Mouse (Mus musculus) brain, embryonic 14.5 days (tissue): ENCODE measurements around the gene Mlec. TPM values are rescaled to one million over a fixed set of nuclear protein-coding genes. Genes with fewer than 3 reads are reported as not detected.
A peak's percentile ranks its signal among the peaks of the same experiment; 100 is the strongest.

Source experiments
- DNase-seq: peaks from one replicate; pipeline ENCODE4 v3.0.0-alpha.2; 2011; ENCODE audit warnings: low read depth
- CTCF ChIP-seq: fragments of 200-500 bp; IDR thresholded peaks from 2 replicates; pipeline ENCODE4 v1.5.1; 2012; ENCODE audit warnings: inconsistent platforms, mild to moderate bottlenecking, moderate library complexity, borderline replicate concordance; ENCODE audit not compliant: insufficient read depth, insufficient read length; ENCODE audit errors: extremely low read depth
- POLR2A ChIP-seq: fragments of 200-500 bp; IDR thresholded peaks from 2 replicates; pipeline ENCODE4 v1.6.1; 2012; ENCODE audit warnings: mild to moderate bottlenecking, inconsistent platforms, borderline replicate concordance; ENCODE audit not compliant: poor library complexity, insufficient read depth, insufficient read length, severe bottlenecking; ENCODE audit errors: extremely low read depth
- polyA plus RNA-seq: library from polyadenylated mRNA; depleted of rRNA; stranded (reverse); fragments of >200 nt; gene quantifications from 2 replicates; pipeline ENCODE4 v1.2.3, GENCODE M21; 2012

Gene Mlec
- polyA plus RNA-seq, 1 experiment = 80.4 TPM

DNA sequence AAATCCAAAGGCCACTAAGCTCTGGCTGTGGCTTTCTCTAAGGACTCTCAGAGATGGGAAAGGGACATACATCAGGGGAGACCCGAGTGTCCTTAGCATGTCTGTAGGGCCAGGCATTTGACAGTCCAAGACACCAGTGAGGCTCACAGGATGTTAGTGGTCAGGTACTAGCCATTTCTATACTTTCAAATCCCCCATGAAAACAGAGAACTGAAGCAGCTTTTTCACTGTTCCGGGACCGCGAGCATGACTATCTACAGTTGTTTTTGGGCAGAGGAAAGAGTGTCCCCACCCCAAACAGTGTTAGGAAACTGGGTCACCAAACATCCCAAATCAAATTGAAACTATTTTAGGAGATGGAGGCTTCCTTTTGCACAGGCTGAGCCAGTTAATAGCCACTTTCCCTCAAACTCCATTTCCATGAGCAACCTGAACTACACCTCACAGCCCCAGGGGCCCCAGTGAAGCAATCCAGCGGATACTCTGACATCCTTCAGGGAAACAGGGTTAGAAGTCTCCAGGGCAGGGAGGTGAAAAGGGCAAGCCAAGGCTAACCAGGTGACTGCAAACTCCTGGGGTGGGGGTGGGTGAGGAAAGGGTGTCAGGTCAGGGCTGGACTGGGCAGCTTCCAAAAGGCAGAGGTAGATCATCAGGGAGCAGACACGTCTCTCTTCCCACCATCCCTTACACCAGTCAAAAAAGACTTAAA, 24.5 kb downstream of the Mlec start:
- TF ChIP-seq POLR2A (no peak), CTCF (no peak)

DNA sequence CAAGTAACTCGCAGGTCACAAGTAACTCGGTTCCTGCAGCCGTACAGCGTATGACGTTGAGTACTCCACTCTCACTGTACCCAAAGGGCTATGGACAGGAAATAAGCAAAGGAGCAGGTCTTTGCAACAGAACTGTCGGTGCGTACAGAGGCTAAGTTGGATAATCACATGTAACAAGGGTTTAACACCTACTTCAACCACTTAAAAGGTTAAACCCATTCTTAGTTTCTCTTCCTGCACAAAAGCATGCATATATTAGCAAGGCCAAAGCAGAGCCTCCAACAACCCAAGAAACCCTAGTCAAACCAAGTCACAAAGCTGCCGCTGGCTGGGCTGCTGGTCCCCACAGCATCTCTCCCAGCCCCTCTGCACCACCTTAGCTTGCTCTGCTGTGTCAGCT, 25.5 kb downstream of the Mlec start:
- DNase-seq = no peak
- TF ChIP-seq CTCF = no peak
- no peak for TF ChIP-seq POLR2A

More for the DNA sequence above, 24.5 kb downstream of the Mlec start:
- DNase-seq = no peak

DNA sequence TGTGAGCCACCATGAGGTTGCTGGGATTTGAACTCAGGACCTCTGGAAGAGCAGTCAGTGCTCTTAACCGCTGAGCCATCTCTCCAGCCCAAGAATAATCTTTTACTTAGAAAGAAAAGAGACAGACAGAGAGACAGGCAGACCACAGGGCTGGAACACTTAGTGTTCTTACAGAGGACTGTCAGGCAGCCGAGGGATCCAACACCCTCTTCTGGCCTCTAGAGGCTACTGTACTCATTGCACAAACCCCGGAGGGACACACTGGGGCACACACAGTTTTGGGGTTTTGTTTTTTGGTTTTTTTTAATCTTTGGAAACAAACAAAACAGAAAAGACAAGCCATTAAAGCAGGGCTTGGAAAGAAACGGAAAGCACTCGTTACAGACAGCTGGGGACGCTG, 28.7 kb downstream of the Mlec start:
- DNase-seq = no peak
- TF ChIP-seq POLR2A = no peak
- TF ChIP-seq CTCF = no peak

DNA sequence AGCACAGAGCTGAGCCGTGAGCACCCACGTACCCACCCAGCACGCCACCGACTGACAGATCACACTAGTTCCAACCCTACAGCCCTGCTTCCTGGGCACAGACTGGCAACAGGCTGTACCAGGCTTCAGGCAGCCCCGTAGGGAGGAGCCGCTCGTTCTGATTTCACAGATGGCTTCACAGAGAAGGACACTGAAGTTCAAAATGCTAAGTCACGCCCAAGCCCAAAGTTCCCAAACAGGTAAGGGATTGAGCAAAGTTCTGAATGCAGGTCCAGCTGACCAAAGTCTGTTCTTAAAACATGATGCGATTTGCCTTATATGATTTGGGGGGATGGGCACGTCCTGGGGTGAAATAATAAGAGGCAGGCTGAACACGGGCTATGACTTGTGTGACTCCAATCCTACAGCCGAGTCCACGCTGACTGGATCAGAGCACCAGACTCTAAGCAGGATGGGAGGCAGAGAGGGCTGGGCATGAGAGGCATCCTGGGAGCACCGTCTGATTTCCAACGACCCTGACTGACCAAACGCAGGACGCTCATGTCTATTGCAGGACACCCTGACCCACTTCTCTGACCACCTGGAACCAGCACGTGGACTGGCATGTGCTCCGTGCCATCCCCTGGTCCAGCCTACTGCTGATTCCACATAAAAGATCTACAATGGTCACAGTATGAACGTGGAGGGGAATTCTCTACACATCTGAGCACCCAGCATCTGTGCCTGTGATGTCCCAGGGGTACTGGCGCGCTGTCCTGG, 30.4 kb downstream of the Mlec start:
- TF ChIP-seq CTCF (no peak), POLR2A (no peak)
- no peak for DNase-seq

DNA sequence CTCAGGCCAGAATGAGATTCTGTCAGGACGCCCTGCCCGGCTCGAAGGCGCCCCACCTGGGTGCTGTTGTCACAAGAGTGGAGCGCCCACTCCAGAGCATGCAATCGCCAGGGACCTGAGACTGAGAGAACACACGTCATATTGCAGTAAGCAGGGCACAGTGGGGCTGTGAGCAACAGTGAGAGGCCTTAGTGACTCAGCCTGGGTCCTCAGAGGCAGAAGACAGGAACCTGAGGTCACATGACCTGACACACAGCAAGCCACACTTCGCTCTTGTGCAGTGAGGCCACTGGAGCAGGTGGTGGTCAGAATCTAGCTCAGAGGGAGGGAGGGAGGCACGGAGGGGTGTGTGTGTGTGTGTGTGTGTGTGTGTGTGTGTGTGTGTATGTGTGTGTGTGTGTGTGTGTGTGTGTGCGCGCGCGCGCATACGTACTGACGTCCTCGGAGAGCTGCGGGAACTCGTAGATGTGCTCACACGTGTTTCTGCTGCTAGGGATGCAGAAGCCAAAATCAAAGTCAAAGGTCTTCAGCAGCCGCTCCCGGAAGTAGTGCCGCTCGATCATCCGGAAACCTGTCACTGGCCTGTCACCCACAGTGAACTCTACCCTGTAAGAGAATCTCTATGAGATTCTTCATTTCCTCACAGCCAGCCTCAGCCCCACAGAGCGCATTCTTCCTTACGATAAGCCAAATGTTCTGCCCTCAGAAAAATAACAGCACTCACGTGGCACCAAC, 31.2 kb downstream of the Mlec start:
- no peak for DNase-seq
- TF ChIP-seq CTCF (no peak), POLR2A (no peak)

DNA sequence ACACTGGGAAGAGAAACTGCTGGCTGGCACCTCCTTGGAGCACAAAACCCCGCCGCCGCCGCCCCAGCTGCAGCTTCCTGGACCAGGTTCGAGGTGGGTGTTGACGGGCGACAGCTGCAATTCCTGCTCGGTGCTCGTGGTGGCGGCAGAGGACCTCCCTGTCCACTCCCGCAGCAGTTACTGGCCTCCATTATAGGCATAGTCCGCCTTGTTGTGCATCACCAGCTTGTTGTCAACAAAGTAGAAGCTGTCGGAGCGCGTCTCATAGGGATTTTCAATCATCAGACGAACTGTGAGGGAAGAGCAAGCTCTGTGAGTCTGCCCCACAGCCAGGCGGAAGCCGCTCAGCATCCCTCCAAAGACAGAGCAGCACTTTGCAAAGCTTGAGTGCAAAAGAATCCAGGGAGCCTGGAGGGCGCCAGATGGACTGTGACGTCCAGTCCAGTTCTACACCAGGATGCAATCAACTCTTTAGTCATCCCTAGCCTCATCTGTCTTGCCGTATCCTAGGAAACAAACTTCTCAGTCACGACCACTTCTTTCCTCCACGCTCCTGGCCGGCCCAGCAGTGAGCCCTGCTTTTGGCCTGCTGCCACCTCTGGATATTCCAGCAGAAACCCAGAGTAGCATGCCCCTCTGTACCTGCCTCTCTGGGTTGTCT, 32.6 kb downstream of the Mlec start:
- DNase-seq = peak; percentile 91
- TF ChIP-seq CTCF (peak; percentile 95), POLR2A (no peak)

DNA sequence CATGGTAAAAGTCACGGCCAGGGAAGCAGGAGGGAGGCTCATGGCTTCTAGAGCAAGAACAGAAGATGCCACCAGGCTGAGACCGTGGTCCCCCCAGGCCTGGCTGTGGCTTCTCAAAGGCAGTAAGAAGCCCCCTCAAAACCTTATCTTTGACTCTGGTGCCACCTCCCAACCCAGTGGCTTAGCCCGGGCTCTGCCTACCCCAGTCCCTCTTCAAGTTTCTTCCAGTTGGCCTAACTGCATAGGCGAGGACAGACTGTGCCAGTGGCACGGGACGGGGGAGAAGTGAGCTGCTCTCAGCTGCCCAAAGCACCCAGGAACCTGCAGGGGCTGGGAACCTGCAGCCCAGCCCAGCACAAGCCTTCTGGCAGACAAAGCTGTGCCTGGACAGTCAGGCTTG, 33.3 kb downstream of the Mlec start:
- TF ChIP-seq CTCF (no peak), POLR2A (no peak)
- no peak for DNase-seq

DNA sequence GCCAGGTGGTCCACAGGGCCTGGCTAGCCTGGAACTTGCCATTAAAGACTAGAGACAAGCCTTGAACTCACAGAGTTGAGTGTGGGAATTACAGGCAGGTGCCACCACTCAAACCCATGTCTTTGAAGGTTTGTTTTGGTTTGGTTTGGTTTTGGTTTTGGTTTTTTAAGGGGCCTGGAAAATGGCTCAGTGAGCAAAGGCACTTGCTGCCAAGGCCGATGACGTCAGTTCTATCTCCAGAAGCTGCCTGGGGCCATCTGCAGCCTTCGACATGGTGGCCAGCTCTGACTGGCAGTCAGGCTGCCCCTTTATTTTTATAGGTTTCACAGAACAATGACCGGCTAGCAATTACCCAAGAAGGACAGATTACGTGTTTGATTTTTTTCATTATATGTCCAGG, 37.0 kb downstream of the Mlec start:
- DNase-seq = peak; percentile 65
- TF ChIP-seq CTCF (no peak), POLR2A (no peak)

DNA sequence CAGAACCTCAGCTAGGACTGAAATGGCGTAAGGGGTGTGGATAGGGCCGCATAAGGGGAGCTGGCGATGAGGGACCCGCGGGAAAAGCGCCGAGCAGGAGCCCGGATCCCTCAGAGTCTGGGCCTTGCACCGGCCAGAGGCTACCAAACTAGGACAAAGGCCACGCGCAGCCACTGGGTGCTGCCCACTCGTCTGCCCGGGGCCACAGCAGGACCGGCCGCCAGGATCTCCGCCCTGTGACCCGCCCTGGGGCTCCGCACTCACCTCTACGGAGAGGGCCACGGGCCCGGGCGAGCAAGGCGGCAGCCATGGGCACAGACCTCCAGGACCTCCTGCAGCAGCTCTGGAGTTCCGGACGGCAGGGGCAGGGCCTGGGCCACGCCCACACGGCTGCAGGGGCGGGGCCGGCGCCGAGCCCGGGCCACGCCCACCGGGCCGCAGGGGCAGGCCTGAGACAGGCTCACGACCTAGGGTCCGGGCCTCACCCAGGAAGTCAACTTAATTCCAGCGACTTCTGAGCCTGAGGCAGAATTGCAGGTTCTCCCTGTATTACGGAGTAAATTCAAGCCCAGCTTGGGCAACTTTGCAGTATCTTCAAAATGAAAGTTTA, 38.9 kb downstream of the Mlec start, which contains the start of gene Acads:
Gene Acads (minus strand): TSS at position 386 of the 610 bp plus-strand sequence.
- TF ChIP-seq CTCF (no peak), POLR2A (no peak)
- peak; percentile 72 for DNase-seq

DNA sequence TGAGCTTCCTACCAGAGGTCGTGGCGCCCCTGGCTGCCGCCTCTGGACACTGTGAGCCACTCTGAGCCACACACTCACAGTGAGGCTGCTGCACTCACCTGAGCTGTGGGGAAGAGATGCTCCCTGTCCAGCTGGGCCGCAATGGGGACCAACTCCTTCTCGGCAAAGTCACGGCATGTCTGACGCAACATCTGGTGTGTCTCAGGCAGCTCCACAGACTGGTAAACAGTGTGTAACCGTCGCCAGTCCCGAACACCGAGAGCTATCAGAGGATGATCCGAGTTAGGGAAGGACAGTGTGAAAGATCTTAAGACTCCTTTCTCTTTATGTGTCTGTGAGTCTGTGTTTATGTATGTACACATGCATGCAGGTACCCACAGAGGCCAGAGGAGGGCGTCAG, 40.5 kb downstream of the Mlec start:
- TF ChIP-seq CTCF = no peak
- TF ChIP-seq POLR2A = no peak
- no peak for DNase-seq

DNA sequence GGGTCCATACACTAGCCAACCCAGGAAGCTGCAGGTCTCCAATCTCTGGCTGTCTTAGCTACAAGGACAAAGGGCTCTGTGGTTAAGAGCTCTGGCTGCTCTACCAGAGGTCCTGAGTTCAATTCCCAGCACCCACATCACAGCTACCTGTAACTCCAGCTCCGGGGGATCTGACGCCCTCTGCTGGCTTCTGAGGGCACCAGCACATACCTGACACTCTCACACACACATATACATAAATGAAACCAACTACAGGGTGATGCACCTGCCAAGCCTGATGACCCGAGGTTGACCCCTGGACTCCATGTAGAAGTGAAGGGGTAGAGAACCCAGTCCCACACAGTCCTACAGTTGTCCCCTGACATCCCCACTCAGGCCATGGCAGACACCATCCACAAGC, 41.6 kb downstream of the Mlec start:
- DNase-seq = no peak

DNA sequence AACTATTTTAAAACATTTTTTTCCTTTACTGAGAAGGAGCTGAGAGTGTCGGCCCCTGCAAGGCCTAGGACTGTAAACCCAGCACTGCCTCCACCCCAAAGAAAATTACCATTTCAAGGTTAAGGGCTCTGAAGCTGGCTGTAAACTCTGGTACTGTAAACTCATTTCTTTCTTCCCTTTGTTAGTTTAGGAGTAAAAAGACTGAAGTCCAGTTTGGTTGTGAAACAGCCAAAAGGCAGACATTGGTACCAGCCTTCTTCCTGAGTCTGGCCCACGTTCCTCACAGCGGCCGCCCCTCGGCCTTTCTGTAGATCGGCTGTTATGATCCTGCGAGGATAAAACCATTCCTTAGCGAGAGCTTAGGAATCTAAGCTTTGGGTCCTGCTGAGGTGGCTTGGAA, 43.5 kb downstream of the Mlec start:
- DNase-seq = no peak
- TF ChIP-seq CTCF (no peak), POLR2A (no peak)

More for the DNA sequence above, 41.6 kb downstream of the Mlec start:
- TF ChIP-seq POLR2A (no peak), CTCF (no peak)
